Mouse (Mus musculus) limb, embryonic 10.5 days (tissue): ENCODE results near the gene Plcb4. TPM values are rescaled to one million over a fixed set of nuclear protein-coding genes. Genes with fewer than 3 reads are reported as not detected.

Experiments
- DNase-seq: peaks from one replicate; pipeline ENCODE4 v3.0.0-alpha.2; 2017; ENCODE audit warnings: low spot score
- H3K27ac ChIP-seq: fragments of 300-500 bp; sonication (generic); 2 replicates; pipeline ENCODE4 v1.5.1; 2016; ENCODE audit warnings: mild to moderate bottlenecking
- H3K27me3 ChIP-seq: fragments of 300-500 bp; sonication (generic); 2 replicates; pipeline ENCODE4 v1.6.1; 2016; ENCODE audit warnings: low read depth, mild to moderate bottlenecking; ENCODE audit not compliant: poor library complexity, severe bottlenecking
- H3K36me3 ChIP-seq: fragments of 300-500 bp; sonication (generic); 2 replicates; pipeline ENCODE4 v1.6.1; 2016; ENCODE audit warnings: mild to moderate bottlenecking, moderate library complexity
- H3K4me1 ChIP-seq: fragments of 300-500 bp; sonication (generic); 2 replicates; pipeline ENCODE4 v1.6.1; 2016
- H3K4me3 ChIP-seq: fragments of 300-500 bp; sonication (generic); 2 replicates; pipeline ENCODE4 v1.5.1; 2016; ENCODE audit warnings: mild to moderate bottlenecking, moderate library complexity
- H3K9me3 ChIP-seq: fragments of 300-500 bp; sonication (generic); replicated peaks from 2 replicates; pipeline ENCODE4 v1.6.1; 2016; ENCODE audit warnings: mild to moderate bottlenecking
- WGBS: fragments of 180-500 bp; shearing (Covaris S2); methylation state at CpG from one replicate; pipeline ENCODE4 v1.1.7; 2016; 5-methylcytosine and 5-hydroxymethylcytosine counted together
- polyA plus RNA-seq: library from polyadenylated mRNA; unstranded; fragments of >200 nt; fragmentation: Nextera tagmentation; extraction: Ambion mirVana; gene quantifications from 2 replicates; pipeline ENCODE4 v1.2.1, GENCODE M21; 2016

Plcb4 gene
- polyA plus RNA-seq, 1 experiment from 2014 or later, result 10.7 TPM

GRCm38 (mm10) chr2:135711049-135711924 is 52.5 kb downstream of the Plcb4 start:
- H3K4me1 ChIP-seq, result peaks cover 24% of the 10 kb centered on the region
- no peaks in the 10 kb centered on the region for H3K36me3 ChIP-seq
- no peaks in the 10 kb centered on the region for H3K9me3 ChIP-seq
- H3K27me3 ChIP-seq, result no peaks in the 10 kb centered on the region
- H3K27ac ChIP-seq, result peak overlapping the region; percentile 64
- H3K4me3 ChIP-seq, result peak overlapping the region; percentile 26
- WGBS, result 44% methylated on average over 8 of the region's 8 CpGs
- no peak for DNase-seq

GRCm38 (mm10) chr2:135711925-135712288 is 53.1 kb downstream of the Plcb4 start:
- Histone ChIP-seq H3K4me1 (peaks cover 31% of the 10 kb centered on the region), H3K27ac (peak overlapping the region; percentile 64; the same call in 1 of the 2 replicates), H3K27me3 (no peaks in the 10 kb centered on the region), H3K36me3 (no peaks in the 10 kb centered on the region), H3K4me3 (peak overlapping the region; percentile 26), H3K9me3 (no peaks in the 10 kb centered on the region)
- 34% methylated on average over 8 of the region's 8 CpGs for WGBS
- DNase-seq, result no peak

GRCm38 (mm10) chr2:135712331-135712730 is 53.5 kb downstream of the Plcb4 start:
- H3K4me1 ChIP-seq, result peaks cover 35% of the 10 kb centered on the region
- no peak overlapping the region for H3K27ac ChIP-seq
- H3K36me3 ChIP-seq, result no peaks in the 10 kb centered on the region
- no peaks in the 10 kb centered on the region for H3K9me3 ChIP-seq
- H3K4me3 ChIP-seq, result no peak overlapping the region
- no peak for DNase-seq
- no peaks in the 10 kb centered on the region for H3K27me3 ChIP-seq
- 39% methylated on average over 5 of the region's 5 CpGs for WGBS

- 50% methylated on average over 6 of the region's 6 CpGs for WGBS
- H3K9me3 ChIP-seq, result no peaks in the 10 kb centered on the region
- no peak overlapping the region for H3K4me3 ChIP-seq
- peaks cover 41% of the 10 kb centered on the region for H3K4me1 ChIP-seq
- H3K27ac ChIP-seq, result no peak overlapping the region
- H3K27me3 ChIP-seq, result no peaks in the 10 kb centered on the region
- no peak for DNase-seq
- H3K36me3 ChIP-seq, result no peaks in the 10 kb centered on the region
Measured at GRCm38 (mm10) chr2:135712921-135713320, 54.1 kb downstream of the Plcb4 start.

GRCm38 (mm10) chr2:135716180-135716579 is 57.4 kb downstream of the Plcb4 start:
- no peaks in the 10 kb centered on the region for H3K27me3 ChIP-seq
- no peaks in the 10 kb centered on the region for H3K9me3 ChIP-seq
- H3K4me3 ChIP-seq, result no peak overlapping the region
- 93% methylated on average over 4 of the region's 4 CpGs for WGBS
- peaks cover 40% of the 10 kb centered on the region for H3K4me1 ChIP-seq
- no peaks in the 10 kb centered on the region for H3K36me3 ChIP-seq
- DNase-seq, result no peak
- H3K27ac ChIP-seq, result no peak overlapping the region

GRCm38 (mm10) chr2:135717232-135718134 is 58.7 kb downstream of the Plcb4 start:
- H3K27ac ChIP-seq, result peak overlapping the region; percentile 2; the same call in 1 of the 2 replicates
- WGBS, result 11% methylated on average over 16 of the region's 16 CpGs
- no peaks in the 10 kb centered on the region for H3K9me3 ChIP-seq
- H3K4me1 ChIP-seq, result peaks cover 27% of the 10 kb centered on the region
- DNase-seq, result peak; percentile 41
- no peaks in the 10 kb centered on the region for H3K27me3 ChIP-seq
- H3K36me3 ChIP-seq, result no peaks in the 10 kb centered on the region
- H3K4me3 ChIP-seq, result peak overlapping the region; percentile 31

GRCm38 (mm10) chr2:135722109-135722508 is 63.3 kb downstream of the Plcb4 start:
- Histone ChIP-seq H3K36me3 (no peaks in the 10 kb centered on the region), H3K4me3 (no peak overlapping the region), H3K4me1 (peaks cover 14% of the 10 kb centered on the region), H3K27me3 (no peaks in the 10 kb centered on the region), H3K9me3 (no peaks in the 10 kb centered on the region), H3K27ac (no peak overlapping the region)
- WGBS, result 76% methylated on average over 5 of the region's 5 CpGs
- no peak for DNase-seq

- Histone ChIP-seq H3K4me1 (0 out of 2 replicates have a peak, but pooled peaks cover 3% of the 10 kb centered on the region), H3K4me3 (no peak overlapping the region), H3K9me3 (no peaks in the 10 kb centered on the region), H3K27me3 (no peaks in the 10 kb centered on the region), H3K27ac (no peak overlapping the region), H3K36me3 (no peaks in the 10 kb centered on the region)
- whole genome bisulfite sequencing, result 95% methylated on average over 6 of the region's 6 CpGs
- DNase-seq, result no peak
Measured at GRCm38 (mm10) chr2:135723387-135723786, 64.6 kb downstream of the Plcb4 start.

GRCm38 (mm10) chr2:135724489-135724888 is 65.7 kb downstream of the Plcb4 start:
- H3K27me3 ChIP-seq, result no peaks in the 10 kb centered on the region
- no peak for DNase-seq
- H3K36me3 ChIP-seq, result no peaks in the 10 kb centered on the region
- no peaks in the 10 kb centered on the region for H3K9me3 ChIP-seq
- 95% methylated on average over 10 of the region's 10 CpGs for WGBS
- H3K27ac ChIP-seq, result no peak overlapping the region
- H3K4me1 ChIP-seq, result 0 out of 2 replicates have a peak, but pooled peaks cover 3% of the 10 kb centered on the region
- no peak overlapping the region for H3K4me3 ChIP-seq

- WGBS, result 80% methylated on average over 4 of the region's 4 CpGs
- H3K9me3 ChIP-seq, result no peaks in the 10 kb centered on the region
- H3K4me1 ChIP-seq, result 0 out of 2 replicates have a peak, but pooled peaks cover 3% of the 10 kb centered on the region
- H3K4me3 ChIP-seq, result no peak overlapping the region
- no peak for DNase-seq
- H3K27ac ChIP-seq, result no peak overlapping the region
- H3K36me3 ChIP-seq, result no peaks in the 10 kb centered on the region
- H3K27me3 ChIP-seq, result no peaks in the 10 kb centered on the region
Measured at GRCm38 (mm10) chr2:135725362-135725761, 66.6 kb downstream of the Plcb4 start.

GRCm38 (mm10) chr2:135727088-135727487 is 68.3 kb downstream of the Plcb4 start:
- no peak overlapping the region for H3K4me3 ChIP-seq
- no peak for DNase-seq
- 86% methylated on average over 9 of the region's 9 CpGs for WGBS
- no peaks in the 10 kb centered on the region for H3K36me3 ChIP-seq
- peaks cover 11% of the 10 kb centered on the region for H3K4me1 ChIP-seq
- no peaks in the 10 kb centered on the region for H3K9me3 ChIP-seq
- no peaks in the 10 kb centered on the region for H3K27me3 ChIP-seq
- H3K27ac ChIP-seq, result no peak overlapping the region

GRCm38 (mm10) chr2:135727925-135728324 is 69.1 kb downstream of the Plcb4 start:
- Histone ChIP-seq H3K4me3 (no peak overlapping the region), H3K4me1 (peaks cover 11% of the 10 kb centered on the region), H3K27me3 (no peaks in the 10 kb centered on the region), H3K36me3 (no peaks in the 10 kb centered on the region), H3K9me3 (no peaks in the 10 kb centered on the region), H3K27ac (no peak overlapping the region)
- no peak for DNase-seq
- WGBS, result 86% methylated on average over 4 of the region's 4 CpGs

- H3K27me3 ChIP-seq, result no peaks in the 10 kb centered on the region
- peaks cover 17% of the 10 kb centered on the region for H3K4me1 ChIP-seq
- no peaks in the 10 kb centered on the region for H3K9me3 ChIP-seq
- no peaks in the 10 kb centered on the region for H3K36me3 ChIP-seq
- no peak overlapping the region for H3K27ac ChIP-seq
- no peak overlapping the region for H3K4me3 ChIP-seq
- no peak for DNase-seq
- WGBS, result 37% methylated on average over 6 of the region's 6 CpGs
Measured at GRCm38 (mm10) chr2:135731591-135731990, 72.8 kb downstream of the Plcb4 start.
